Mouse (Mus musculus) MEL (cell line): ENCODE results near the gene Arhgap24. TPM values are rescaled to one million over a fixed set of nuclear protein-coding genes. Genes with fewer than 3 reads are reported as not detected.

Experiments used
- DNase-seq: peaks from one replicate; pipeline ENCODE4 v3.0.0; 2011; ENCODE audit warnings: low read depth, low spot score
- H3K27ac ChIP-seq: 2 replicates; pipeline ENCODE4 v1.5.1; 2012; ENCODE audit warnings: low read depth, mild to moderate bottlenecking, control low read depth, low read length, moderate library complexity; ENCODE audit not compliant: control insufficient read depth
- H3K27me3 ChIP-seq, 2 experiments: fragments of 150-350 bp in 1 of 2; sonication (generic) in 1 of 2; 2 replicates each; pipeline ENCODE4 v1.6.1; 2012; ENCODE audit warnings: low read length in 2 of 2, mild to moderate bottlenecking in 2 of 2, improper control_type of control experiment in 1 of 2, moderate library complexity in 1 of 2; ENCODE audit not compliant: insufficient read depth in 2 of 2, control insufficient read depth in 1 of 2
- H3K36me3 ChIP-seq, 2 experiments: 2 replicates each; pipeline ENCODE4 v1.6.1; 2012 to 2014; ENCODE audit warnings: low read length in 2 of 2, improper control_type of control experiment in 1 of 2, inconsistent platforms in 1 of 2, mild to moderate bottlenecking in 1 of 2; ENCODE audit not compliant: insufficient read depth in 2 of 2, control insufficient read depth in 1 of 2
- H3K4me1 ChIP-seq, 2 experiments: fragments of 150-350 bp in 1 of 2; sonication (generic) in 1 of 2; 2 replicates each; pipeline ENCODE4 v1.6.1; 2012; ENCODE audit warnings: low read length in 2 of 2, improper control_type of control experiment in 1 of 2, mild to moderate bottlenecking in 1 of 2; ENCODE audit not compliant: insufficient read depth in 2 of 2, control insufficient read depth in 1 of 2
- H3K4me3 ChIP-seq, 2 experiments: fragments of 150-350 bp in 1 of 2; sonication (generic) in 1 of 2; 2 replicates each; pipeline ENCODE4 v1.5.1; 2012; ENCODE audit warnings: low read depth in 2 of 2, low read length in 2 of 2, mild to moderate bottlenecking in 2 of 2, moderate library complexity in 2 of 2, control low read depth in 1 of 2, improper control_type of control experiment in 1 of 2; ENCODE audit not compliant: control insufficient read depth in 1 of 2, insufficient read depth in 1 of 2
- H3K79me2 ChIP-seq: 2 replicates; pipeline ENCODE4 v1.6.1; 2012; ENCODE audit warnings: mild to moderate bottlenecking, low read length, moderate library complexity; ENCODE audit not compliant: control insufficient read depth, poor library complexity, insufficient read depth
- H3K9ac ChIP-seq: 2 replicates; pipeline ENCODE4 v1.6.1; 2012; ENCODE audit warnings: low read depth, mild to moderate bottlenecking, control low read depth, low read length, moderate library complexity; ENCODE audit not compliant: control insufficient read depth, poor library complexity, severe bottlenecking
- H3K9me3 ChIP-seq: fragments of 150-350 bp; sonication (generic); replicated peaks from 2 replicates; pipeline ENCODE4 v1.6.1; 2012; ENCODE audit warnings: mild to moderate bottlenecking, low read length, improper control_type of control experiment, moderate library complexity; ENCODE audit not compliant: insufficient read depth
- CHD2 ChIP-seq: IDR thresholded peaks from 2 replicates; pipeline ENCODE4 v1.6.1; 2011; ENCODE audit warnings: low read length, improper control_type of control experiment
- CTCF ChIP-seq, 3 experiments: IDR thresholded peaks in 2 of 3; conservative IDR thresholded peaks in 1 of 3; 2 replicates each; pipeline ENCODE4 v1.5.1; 2011 to 2012; ENCODE audit warnings: low read length in 3 of 3, low read depth in 2 of 3, mild to moderate bottlenecking in 2 of 3, improper control_type of control experiment in 1 of 3, inconsistent platforms in 1 of 3, mixed read lengths in 1 of 3, moderate library complexity in 1 of 3; ENCODE audit not compliant: control insufficient read depth in 1 of 3, insufficient read depth in 1 of 3, poor library complexity in 1 of 3, severe bottlenecking in 1 of 3
- E2F4 ChIP-seq: IDR thresholded peaks from 2 replicates; pipeline ENCODE4 v1.6.1; 2011; ENCODE audit warnings: low read depth, low read length, improper control_type of control experiment, borderline replicate concordance
- ELF1 ChIP-seq: IDR thresholded peaks from 2 replicates; pipeline ENCODE4 v1.6.1; 2014; ENCODE audit warnings: low read depth, mild to moderate bottlenecking, inconsistent platforms, low read length, improper control_type of control experiment, moderate library complexity
- EP300 ChIP-seq, 2 experiments: IDR thresholded peaks; 2 replicates each; pipeline ENCODE4 v1.6.1; 2011; ENCODE audit warnings: improper control_type of control experiment in 2 of 2, low read length in 2 of 2, low read depth in 1 of 2, mild to moderate bottlenecking in 1 of 2
- GATA1 ChIP-seq: IDR thresholded peaks from 2 replicates; pipeline ENCODE4 v1.6.1; 2011; ENCODE audit warnings: low read depth, low read length, improper control_type of control experiment
- JUND ChIP-seq: IDR thresholded peaks from 2 replicates; pipeline ENCODE4 v1.6.1; 2011; ENCODE audit warnings: low read depth, mild to moderate bottlenecking, improper control_type of control experiment, low read length
- MAFK ChIP-seq: IDR thresholded peaks from 2 replicates; pipeline ENCODE4 v1.6.1; 2011; ENCODE audit warnings: low read depth, mild to moderate bottlenecking, low read length, improper control_type of control experiment, borderline replicate concordance
- MAX ChIP-seq: IDR thresholded peaks from 2 replicates; pipeline ENCODE4 v1.6.1; 2011; ENCODE audit warnings: low read length, improper control_type of control experiment
- MAZ ChIP-seq: IDR thresholded peaks from 2 replicates; pipeline ENCODE4 v1.6.1; 2012; ENCODE audit warnings: low read depth, mild to moderate bottlenecking, inconsistent platforms, low read length, improper control_type of control experiment
- MXI1 ChIP-seq: IDR thresholded peaks from 2 replicates; pipeline ENCODE4 v1.6.1; 2011; ENCODE audit warnings: mild to moderate bottlenecking, low read depth, low read length, improper control_type of control experiment
- MYB ChIP-seq: IDR thresholded peaks from 2 replicates; pipeline ENCODE4 v1.6.1; 2011; ENCODE audit warnings: mild to moderate bottlenecking, low read depth, low read length, improper control_type of control experiment
- POLR2A ChIP-seq, 2 experiments: IDR thresholded peaks; 2 replicates each; pipeline ENCODE4 v1.6.1; 2011 to 2012; ENCODE audit warnings: low read length in 2 of 2, mild to moderate bottlenecking in 2 of 2, control low read depth in 1 of 2, improper control_type of control experiment in 1 of 2, low read depth in 1 of 2, moderate library complexity in 1 of 2; ENCODE audit not compliant: control insufficient read depth in 1 of 2, insufficient read depth in 1 of 2, poor library complexity in 1 of 2
- RAD21 ChIP-seq: IDR thresholded peaks from 2 replicates; pipeline ENCODE4 v1.6.1; 2011; ENCODE audit warnings: mild to moderate bottlenecking, low read depth, low read length, improper control_type of control experiment
- RCOR1 ChIP-seq: IDR thresholded peaks from 2 replicates; pipeline ENCODE4 v1.6.1; 2012; ENCODE audit warnings: low read depth, mild to moderate bottlenecking, inconsistent platforms, low read length, improper control_type of control experiment
- TAL1 ChIP-seq: IDR thresholded peaks from 2 replicates; pipeline ENCODE4 v1.6.1; 2012; ENCODE audit warnings: mild to moderate bottlenecking, inconsistent platforms, low read length, moderate library complexity, mixed read lengths
- TCF12 ChIP-seq: IDR thresholded peaks from 2 replicates; pipeline ENCODE4 v1.6.1; 2014; ENCODE audit warnings: low read depth, mild to moderate bottlenecking, inconsistent platforms, low read length, improper control_type of control experiment, moderate library complexity
- UBTF ChIP-seq: IDR thresholded peaks from 2 replicates; pipeline ENCODE4 v1.6.1; 2012; ENCODE audit warnings: low read depth, mild to moderate bottlenecking, inconsistent platforms, low read length, improper control_type of control experiment, moderate library complexity, borderline replicate concordance; ENCODE audit not compliant: insufficient read depth
- USF1 ChIP-seq: IDR thresholded peaks from 2 replicates; pipeline ENCODE4 v1.6.1; 2014; ENCODE audit warnings: low read depth, mild to moderate bottlenecking, inconsistent platforms, low read length, improper control_type of control experiment, moderate library complexity
- ZMIZ1 ChIP-seq: IDR thresholded peaks from 2 replicates; pipeline ENCODE4 v1.6.1; 2012; ENCODE audit warnings: low read depth, mild to moderate bottlenecking, inconsistent platforms, low read length, improper control_type of control experiment, moderate library complexity
- ZNF384 ChIP-seq: IDR thresholded peaks from 2 replicates; pipeline ENCODE4 v1.6.1; 2012; ENCODE audit warnings: low read depth, mild to moderate bottlenecking, inconsistent platforms, low read length, improper control_type of control experiment
- polyA plus RNA-seq, 2 experiments: library from polyadenylated mRNA; stranded (reverse) in 1 of 2; unstranded in 1 of 2; fragments of >175 nt in 1 of 2; fragments of >200 nt in 1 of 2; gene quantifications; 2 replicates each; pipeline versions ENCODE4 v1.2.1 to v1.2.4; 2012; ENCODE audit warnings: low replicate concordance in 2 of 2, low read depth in 1 of 2; ENCODE audit not compliant: insufficient read length in 2 of 2, insufficient read depth in 1 of 2, missing spikeins in 1 of 2
- total RNA-seq: library from RNA; depleted of rRNA; stranded (reverse); fragments of 300-350 nt; gene quantifications from 2 replicates; pipeline ENCODE4 v1.2.3, GENCODE M21; 2012

Gene Arhgap24
- total and polyA plus RNA-seq, 3 experiments, result not detected

- TF ChIP-seq RAD21, result no peak
- TF ChIP-seq MAX, result no peak
- TF ChIP-seq MXI1, result no peak
- TF ChIP-seq ELF1, result no peak
- no peak for TF ChIP-seq CTCF (IDR thresholded peaks at IDR 0.05 in 2 of 3, conservative IDR thresholded peaks at IDR 0.05 in 1 of 3; ENCODE audit: control insufficient read depth in 1 of 3, insufficient read depth in 1 of 3, low read depth in 2 of 3, low read length in 3 of 3, poor library complexity in 1 of 3, severe bottlenecking in 1 of 3)
- Histone ChIP-seq H3K36me3 (no peaks in the 10 kb centered on the region), H3K4me1 (no peaks in the 10 kb centered on the region), H3K9ac (no peak overlapping the region), H3K27ac (no peak overlapping the region), H3K9me3 (no peaks in the 10 kb centered on the region), H3K27me3 (no peaks in the 10 kb centered on the region), H3K4me3 (no peak overlapping the region), H3K79me2 (no peaks in the 10 kb centered on the region)
- no peak for DNase-seq
Observed at GRCm38 (mm10) chr5:102892226-102892625, 411.0 kb downstream of the Arhgap24 start.

- H3K27ac ChIP-seq, result no peak overlapping the region
- no peaks in the 10 kb centered on the region for H3K27me3 ChIP-seq
- H3K4me1 ChIP-seq, result no peaks in the 10 kb centered on the region
- H3K9me3 ChIP-seq, result no peaks in the 10 kb centered on the region
- H3K79me2 ChIP-seq, result no peaks in the 10 kb centered on the region
- H3K36me3 ChIP-seq, result no peaks in the 10 kb centered on the region
- no peak for TF ChIP-seq POLR2A (IDR thresholded peaks at IDR 0.05; ENCODE audit: control insufficient read depth in 1 of 2, insufficient read depth in 1 of 2, low read depth in 1 of 2, low read length in 2 of 2, poor library complexity in 1 of 2)
- no peak for TF ChIP-seq USF1
- no peak overlapping the region for H3K4me3 ChIP-seq
- no peak for DNase-seq
- H3K9ac ChIP-seq, result no peak overlapping the region
Observed at GRCm38 (mm10) chr5:102898301-102898700, 417.1 kb downstream of the Arhgap24 start.

- TF ChIP-seq ZNF384 (no peak), E2F4 (no peak), RCOR1 (no peak), MYB (no peak), MAZ (no peak), JUND (no peak), TCF12 (no peak), TAL1 (no peak), CHD2 (no peak), MAFK (no peak), ZMIZ1 (no peak), EP300 (IDR thresholded peaks at IDR 0.05; ENCODE audit: low read depth in 1 of 2, low read length in 2 of 2) (no peak), GATA1 (no peak), UBTF (no peak)
- H3K9ac ChIP-seq, result no peak overlapping the region
- H3K36me3 ChIP-seq, result no peaks in the 10 kb centered on the region
- no peaks in the 10 kb centered on the region for H3K9me3 ChIP-seq
- no peak for DNase-seq
- H3K27ac ChIP-seq, result no peak overlapping the region
- H3K4me1 ChIP-seq, result no peaks in the 10 kb centered on the region
- H3K27me3 ChIP-seq, result no peaks in the 10 kb centered on the region
- no peak overlapping the region for H3K4me3 ChIP-seq
- H3K79me2 ChIP-seq, result no peaks in the 10 kb centered on the region
Observed at GRCm38 (mm10) chr5:102899680-102900215, 418.6 kb downstream of the Arhgap24 start.
